Mouse (Mus musculus): ENCODE measurements at regions not wholly inside any gene's neighbourhood (a gene's known extent, or its start where the extent isn't known, plus 50 kb on each side); places are given as distances from the start of the nearest gene placed in this dataset.

GRCm38 (mm10) chr17:76327371-76327770, 775.6 kb upstream of the Fam98a start:
- TF ChIP-seq CTCF (IDR thresholded peaks at IDR 0.05; ENCODE audit: borderline replicate concordance, extremely low read depth, insufficient read depth, insufficient read length) (no peak), POLR2A (IDR thresholded peaks at IDR 0.05; ENCODE audit: borderline replicate concordance, extremely low read depth, insufficient read depth, insufficient read length, poor library complexity, severe bottlenecking) (no peak)
- DNase-seq (ENCODE audit: low read depth) = no peak

DNA sequence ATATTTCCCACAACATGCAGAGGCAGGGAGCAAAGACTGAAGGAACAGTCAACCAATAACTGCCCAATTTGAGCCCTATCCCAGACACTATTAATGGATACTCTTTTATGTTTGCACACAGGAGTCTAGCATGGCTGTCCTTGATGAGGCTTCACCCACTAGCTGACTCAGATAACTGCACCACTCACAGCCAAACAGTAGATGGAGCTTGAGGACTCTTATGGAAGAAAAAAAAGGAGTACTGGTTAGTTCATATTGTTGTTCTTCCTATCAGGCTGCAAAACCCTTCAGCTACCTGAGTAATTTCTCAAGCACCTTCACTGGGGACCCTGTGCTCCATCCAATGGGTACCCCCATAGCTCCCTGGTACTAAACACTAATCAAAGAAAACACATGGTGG, 742.9 kb upstream of the Fam98a start:
- TF ChIP-seq CTCF (IDR thresholded peaks at IDR 0.05; ENCODE audit: borderline replicate concordance, extremely low read depth, insufficient read depth, insufficient read length) (peak; percentile 18; the same call in 1 of the 2 replicates), POLR2A (IDR thresholded peaks at IDR 0.05; ENCODE audit: borderline replicate concordance, extremely low read depth, insufficient read depth, insufficient read length, poor library complexity, severe bottlenecking) (no peak)
- peak; percentile 32 for DNase-seq (ENCODE audit: low read depth)
